Mouse (Mus musculus) kidney, postnatal 0 days (tissue): ENCODE measurements around the gene Tfr2. TPM values are rescaled to one million over a fixed set of nuclear protein-coding genes. Genes with fewer than 3 reads are reported as not detected.

ENCODE experiments used
- ATAC-seq: fragments of 200-750 bp; cut with Nextera tagmentation; replicated peaks from 2 replicates; pipeline ENCODE4 v1.8.0; 2017; ENCODE audit warnings: low read depth, moderate number of reproducible peaks, moderate TSS enrichment, moderate library complexity; ENCODE audit not compliant: low FRiP score
- DNase-seq: peaks from one replicate; pipeline ENCODE4 v3.0.0-alpha.2; 2016; ENCODE audit warnings: low spot score
- H3K27ac ChIP-seq: fragments of 300-500 bp; sonication (generic); 2 replicates; pipeline ENCODE4 v1.5.1; 2014; ENCODE audit warnings: mild to moderate bottlenecking
- H3K27me3 ChIP-seq: fragments of 300-500 bp; sonication (generic); 2 replicates; pipeline ENCODE4 v1.6.1; 2014; ENCODE audit warnings: low read length, mixed read lengths; ENCODE audit not compliant: insufficient read depth
- H3K36me3 ChIP-seq: fragments of 300-500 bp; sonication (generic); 2 replicates; pipeline ENCODE4 v1.6.1; 2014; ENCODE audit warnings: low read length, mixed read lengths; ENCODE audit not compliant: insufficient read depth
- H3K4me1 ChIP-seq: fragments of 300-500 bp; sonication (generic); replicated peaks from 2 replicates; pipeline ENCODE4 v1.6.1; 2014; ENCODE audit warnings: antibody characterized with exemption, low read length, mixed read lengths; ENCODE audit not compliant: insufficient read depth
- H3K4me2 ChIP-seq: fragments of 300-500 bp; sonication (generic); 2 replicates; pipeline ENCODE4 v1.6.1; 2014; ENCODE audit warnings: mild to moderate bottlenecking, low read length, moderate library complexity, mixed read lengths
- H3K4me3 ChIP-seq: fragments of 300-500 bp; sonication (generic); replicated peaks from 2 replicates; pipeline ENCODE4 v1.5.1; 2014; ENCODE audit warnings: low read depth, low read length
- H3K9ac ChIP-seq: fragments of 300-500 bp; sonication (generic); 2 replicates; pipeline ENCODE4 v1.6.1; 2014; ENCODE audit warnings: low read depth, low read length
- H3K9me3 ChIP-seq: fragments of 300-500 bp; sonication (generic); replicated peaks from 2 replicates; pipeline ENCODE4 v1.6.1; 2016; ENCODE audit warnings: low read length, inconsistent platforms, mixed read lengths
- CTCF ChIP-seq: IDR thresholded peaks from 2 replicates; pipeline ENCODE4 v1.5.1; 2016; ENCODE audit warnings: antibody characterized with exemption, low read depth, mild to moderate bottlenecking, moderate library complexity
- WGBS: fragments of 180-500 bp; shearing (Covaris S2); extraction: QIAGEN DNeasy Blood & Tissue Kit; methylation state at CpG from one replicate; pipeline ENCODE4 v1.1.7; 2014; 5-methylcytosine and 5-hydroxymethylcytosine counted together
- polyA plus RNA-seq: library from polyadenylated mRNA; unstranded; fragments of >200 nt; fragmentation: Nextera tagmentation; extraction: Ambion mirVana; gene quantifications from 2 replicates; pipeline ENCODE4 v1.2.1, GENCODE M21; 2015

The Tfr2 gene
- polyA plus RNA-seq, 1 experiment from 2014 or later, result 0.13 TPM

GRCm38 (mm10) chr5:137530588-137531413 is 38.8 kb upstream of the Tfr2 start:
- H3K4me2 ChIP-seq, result peak overlapping the region; percentile 98
- WGBS, result 0% methylated on average over 41 of the region's 46 CpGs

DNA sequence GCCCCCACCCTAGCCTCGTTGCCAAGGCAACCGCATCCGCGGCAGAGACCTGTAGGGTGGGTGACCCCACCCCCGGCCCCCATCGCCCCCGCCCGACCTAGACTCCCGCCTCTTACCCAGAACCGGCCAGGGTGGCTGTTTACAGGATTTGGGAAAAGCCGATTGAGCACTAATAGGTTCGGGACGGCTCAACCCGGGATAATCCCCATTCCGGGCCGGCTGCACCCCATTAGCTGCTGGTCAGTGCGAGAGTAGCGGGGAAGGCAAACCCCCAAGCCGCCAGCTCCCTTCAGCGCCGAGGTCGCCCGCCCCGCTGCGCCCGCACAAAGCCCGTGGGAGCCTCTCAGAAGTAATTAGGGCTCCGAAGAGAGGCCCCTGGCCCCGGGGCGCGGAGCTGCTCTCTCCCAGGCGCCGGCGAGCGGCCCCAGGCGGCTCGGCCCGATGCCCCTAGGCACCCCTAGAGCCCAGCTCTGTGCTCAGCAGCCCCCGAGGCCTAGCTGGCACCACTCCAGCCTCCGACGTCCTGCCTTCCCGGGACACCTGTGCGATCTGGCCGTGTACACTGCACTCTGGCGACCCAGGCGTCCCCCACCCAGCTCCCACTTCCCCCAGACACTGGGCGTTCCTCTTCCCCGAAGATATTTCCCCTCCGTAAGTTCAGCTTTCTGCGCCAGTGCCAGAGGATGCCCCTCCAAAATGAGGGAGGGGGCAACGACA is 38.1 kb upstream of the Tfr2 start:
- H3K36me3 ChIP-seq, result peaks cover 27% of the 10 kb centered on the region
- no peak for TF ChIP-seq CTCF
- ATAC-seq (no peak), DNase-seq (peak; percentile 39)
- H3K4me2 ChIP-seq, result peak overlapping the region; percentile 98
- H3K9ac ChIP-seq, result peak overlapping the region; percentile 82
- under 1% methylated on average over 51 of the region's 51 CpGs for WGBS
- no peaks in the 10 kb centered on the region for H3K27me3 ChIP-seq
- H3K4me3 ChIP-seq, result peak overlapping the region; percentile 74
- peaks cover 7% of the 10 kb centered on the region; the same call in 1 of the 2 replicates for H3K4me1 ChIP-seq
- peak overlapping the region; percentile 95 for H3K27ac ChIP-seq
- no peaks in the 10 kb centered on the region for H3K9me3 ChIP-seq

More at GRCm38 (mm10) chr5:137530588-137531413, 38.8 kb upstream of the Tfr2 start:
- ATAC-seq, result peak; percentile 15
- Histone ChIP-seq H3K27me3 (no peaks in the 10 kb centered on the region), H3K4me1 (peaks cover 7% of the 10 kb centered on the region; the same call in 1 of the 2 replicates), H3K9ac (peak overlapping the region; percentile 82), H3K27ac (peak overlapping the region; percentile 95), H3K9me3 (no peaks in the 10 kb centered on the region), H3K4me3 (peak overlapping the region; percentile 74), H3K36me3 (peaks cover 27% of the 10 kb centered on the region)
- TF ChIP-seq CTCF, result no peak
- DNase-seq, result peak; percentile 85

- peak overlapping the region; percentile 95 for H3K27ac ChIP-seq
- no peaks in the 10 kb centered on the region for H3K9me3 ChIP-seq
- no peaks in the 10 kb centered on the region for H3K27me3 ChIP-seq
- peak overlapping the region; percentile 98 for H3K4me2 ChIP-seq
- H3K4me1 ChIP-seq, result peaks cover 7% of the 10 kb centered on the region; the same call in 1 of the 2 replicates
- peak overlapping the region; percentile 74 for H3K4me3 ChIP-seq
- TF ChIP-seq CTCF, result no peak
- peak overlapping the region; percentile 82 for H3K9ac ChIP-seq
- DNase-seq (peak; percentile 46), ATAC-seq (no peak)
- WGBS, result under 1% methylated on average over 19 of the region's 19 CpGs
- H3K36me3 ChIP-seq, result peaks cover 25% of the 10 kb centered on the region
Measured at GRCm38 (mm10) chr5:137532131-137532807, 37.4 kb upstream of the Tfr2 start.

DNA sequence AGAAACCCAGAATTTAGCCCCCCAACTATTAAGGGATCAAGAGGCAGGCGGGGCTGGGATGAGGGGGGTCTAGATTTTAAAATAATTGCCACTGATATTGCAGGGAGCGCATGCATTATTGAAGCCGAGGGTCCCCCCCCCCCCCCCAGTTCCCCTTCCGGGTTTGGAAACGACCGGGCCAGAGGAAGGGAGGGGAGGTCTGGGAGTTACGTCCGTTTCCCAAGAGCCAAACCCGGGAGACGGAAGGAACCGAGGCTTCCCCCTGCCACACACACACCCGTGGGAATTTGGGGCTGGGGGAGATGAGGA is 36.9 kb upstream of the Tfr2 start:
- DNase-seq (no peak), ATAC-seq (no peak; the same call in none of the 2 replicates)
- peak overlapping the region; percentile 95 for H3K27ac ChIP-seq
- peaks cover 7% of the 10 kb centered on the region; the same call in 1 of the 2 replicates for H3K4me1 ChIP-seq
- H3K4me2 ChIP-seq, result peak overlapping the region; percentile 98
- TF ChIP-seq CTCF, result no peak
- no peaks in the 10 kb centered on the region for H3K9me3 ChIP-seq
- H3K4me3 ChIP-seq, result peak overlapping the region; percentile 74
- 0% methylated on average over 12 of the region's 12 CpGs for WGBS
- no peaks in the 10 kb centered on the region for H3K27me3 ChIP-seq
- peak overlapping the region; percentile 82 for H3K9ac ChIP-seq
- peaks cover 20% of the 10 kb centered on the region for H3K36me3 ChIP-seq

DNA sequence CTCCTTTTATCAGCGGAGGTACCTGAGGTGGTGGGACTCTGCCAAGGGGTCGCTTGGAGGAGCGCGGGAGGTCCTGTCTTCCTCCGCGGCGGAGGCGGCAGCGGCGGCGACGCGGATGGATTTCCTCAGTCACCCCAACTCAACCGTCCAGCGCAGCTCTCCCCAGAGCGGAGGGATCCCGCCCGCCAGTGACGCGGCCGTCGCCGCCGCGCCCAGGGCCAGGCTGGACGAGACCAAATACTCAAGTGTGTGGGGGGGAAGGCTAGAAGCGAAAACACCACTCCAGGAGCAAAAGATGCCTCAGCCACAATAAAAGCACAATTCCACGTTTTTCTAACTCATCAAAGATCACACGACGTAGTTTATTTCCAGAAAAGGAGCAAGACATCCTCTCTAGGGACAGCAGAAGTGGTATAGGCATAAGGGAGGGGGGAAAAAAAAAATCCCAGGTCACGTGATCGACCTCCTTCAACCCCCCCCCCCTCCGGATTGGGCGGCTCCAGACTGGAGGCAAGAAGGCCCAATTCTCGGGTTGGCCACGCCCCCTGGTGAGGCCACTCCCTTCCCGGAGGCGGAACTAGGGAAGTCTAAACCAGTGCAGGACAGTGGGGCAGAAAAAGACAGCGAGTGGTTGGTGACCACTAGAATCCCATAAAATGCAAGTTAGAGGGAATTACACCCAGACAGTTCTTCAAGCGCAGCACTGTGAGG is 36.4 kb upstream of the Tfr2 start, which contains the start of the genes Epo and Gnb2:
Epo (minus strand) TSS at position 126 of the 711 bp plus-strand sequence.
Gnb2 (minus strand) TSS at position 394 of the 711 bp plus-strand sequence.
- H3K4me2 ChIP-seq, result peak within 1 kb of the TSS; percentile 98
- H3K9ac ChIP-seq, result peak within 1 kb of the TSS; percentile 82
- peaks cover 15% of the 10 kb centered on the region for H3K36me3 ChIP-seq
- TF ChIP-seq CTCF, result peak; percentile 30; the same call in 1 of the 2 replicates
- DNase-seq, result peak; percentile 97
- peak within 1 kb of the TSS; percentile 74 for H3K4me3 ChIP-seq
- H3K27ac ChIP-seq, result peak within 1 kb of the TSS; percentile 95
- peak; percentile 81 for ATAC-seq
- no peaks in the 10 kb centered on the region for H3K27me3 ChIP-seq
- no peaks in the 10 kb centered on the region for H3K9me3 ChIP-seq
- peaks cover 7% of the 10 kb centered on the region; the same call in 1 of the 2 replicates for H3K4me1 ChIP-seq
- WGBS, result under 1% methylated on average over 37 of the region's 40 CpGs
